Mouse (Mus musculus) erythroblast, embryonic 14.5 days (primary cell): ENCODE data around the gene Tmem242. TPM values are rescaled to one million over a fixed set of nuclear protein-coding genes. Genes with fewer than 3 reads are reported as not detected.

Experiments used
- H3K27me3 ChIP-seq: 2 replicates; pipeline ENCODE4 v1.6.1; 2012; ENCODE audit warnings: inconsistent platforms; ENCODE audit not compliant: control insufficient read depth
- H3K36me3 ChIP-seq: 2 replicates; pipeline ENCODE4 v1.6.1; 2012; ENCODE audit warnings: mild to moderate bottlenecking, inconsistent platforms; ENCODE audit not compliant: control insufficient read depth
- H3K4me1 ChIP-seq: 2 replicates; pipeline ENCODE4 v1.6.1; 2012; ENCODE audit warnings: inconsistent platforms; ENCODE audit not compliant: control insufficient read depth
- H3K4me3 ChIP-seq: replicated peaks from 2 replicates; pipeline ENCODE3; 2012; ENCODE audit warnings: moderate library complexity, mild to moderate bottlenecking, inconsistent platforms
- H3K9me3 ChIP-seq: 2 replicates; pipeline ENCODE4 v1.6.1; 2012; ENCODE audit warnings: low read length, inconsistent platforms, mixed read lengths; ENCODE audit not compliant: control insufficient read depth
- GATA1 ChIP-seq: IDR thresholded peaks from 2 replicates; pipeline ENCODE4 v1.6.1; 2012; ENCODE audit warnings: low read length, inconsistent platforms, mixed read lengths
- TAL1 ChIP-seq: IDR thresholded peaks from 3 replicates; pipeline ENCODE4 v1.6.1; 2012; ENCODE audit warnings: low read length, inconsistent platforms, mixed read lengths
- polyA plus RNA-seq: library from polyadenylated mRNA; stranded (reverse); fragments of >175 nt; gene quantifications from 2 replicates; pipeline ENCODE4 v1.2.3, GENCODE M21; 2012

Gene Tmem242
- polyA plus RNA-seq, 1 experiment: 1.8 TPM

- TF ChIP-seq TAL1: no peak
- TF ChIP-seq GATA1: no peak
- Histone ChIP-seq H3K4me1 (peaks cover 1% of the 10 kb centered on the region), H3K36me3 (peaks cover 31% of the 10 kb centered on the region)
Observed at GRCm38 (mm10) chr17:5419771-5420518, 20.1 kb downstream of the Tmem242 start.

GRCm38 (mm10) chr17:5419056-5419455 is 21.0 kb downstream of the Tmem242 start:
- Histone ChIP-seq H3K4me1 (peaks cover 1% of the 10 kb centered on the region), H3K9me3 (no peaks in the 10 kb centered on the region; the same call in 1 of the 2 replicates), H3K4me3 (no peak overlapping the region), H3K36me3 (peaks cover 29% of the 10 kb centered on the region), H3K27me3 (no peaks in the 10 kb centered on the region)
- no peak for TF ChIP-seq GATA1

More at GRCm38 (mm10) chr17:5419771-5420518, 20.1 kb downstream of the Tmem242 start:
- Histone ChIP-seq H3K27me3 (no peaks in the 10 kb centered on the region), H3K9me3 (no peaks in the 10 kb centered on the region; the same call in 1 of the 2 replicates), H3K4me3 (no peak overlapping the region)

- no peak for TF ChIP-seq GATA1
- TF ChIP-seq TAL1: no peak
- Histone ChIP-seq H3K27me3 (no peaks in the 10 kb centered on the region), H3K36me3 (peaks cover 25% of the 10 kb centered on the region), H3K4me1 (peaks cover 1% of the 10 kb centered on the region), H3K9me3 (no peaks in the 10 kb centered on the region; the same call in 1 of the 2 replicates), H3K4me3 (no peak within 1 kb of the TSS)
Observed at GRCm38 (mm10) chr17:5418545-5418944, 21.5 kb downstream of the Tmem242 start, which contains the start of gene Ldhal6b. Gene Ldhal6b, minus strand, starts transcription at chr17:5418767.

- H3K27me3 ChIP-seq: no peaks in the 10 kb centered on the region
- no peak overlapping the region for H3K4me3 ChIP-seq
- H3K4me1 ChIP-seq: no peaks in the 10 kb centered on the region
- H3K9me3 ChIP-seq: no peaks in the 10 kb centered on the region; the same call in 1 of the 2 replicates
- TF ChIP-seq TAL1: no peak
- TF ChIP-seq GATA1: no peak
- H3K36me3 ChIP-seq: peaks cover 25% of the 10 kb centered on the region
Observed at GRCm38 (mm10) chr17:5416518-5416917, 23.5 kb downstream of the Tmem242 start.

GRCm38 (mm10) chr17:5414041-5414440 is 26.0 kb downstream of the Tmem242 start:
- Histone ChIP-seq H3K4me3 (no peak overlapping the region), H3K9me3 (no peaks in the 10 kb centered on the region; the same call in 1 of the 2 replicates), H3K36me3 (peaks cover 20% of the 10 kb centered on the region), H3K4me1 (no peaks in the 10 kb centered on the region), H3K27me3 (no peaks in the 10 kb centered on the region)
- TF ChIP-seq TAL1 (no peak), GATA1 (no peak)

GRCm38 (mm10) chr17:5413350-5413749 is 26.7 kb downstream of the Tmem242 start:
- TF ChIP-seq TAL1 (no peak), GATA1 (no peak)
- Histone ChIP-seq H3K27me3 (no peaks in the 10 kb centered on the region), H3K9me3 (no peaks in the 10 kb centered on the region; the same call in 1 of the 2 replicates), H3K4me3 (no peak overlapping the region), H3K4me1 (no peaks in the 10 kb centered on the region), H3K36me3 (peaks cover 15% of the 10 kb centered on the region)

- TF ChIP-seq GATA1 (no peak), TAL1 (no peak)
- H3K4me3 ChIP-seq: no peak overlapping the region
- H3K27me3 ChIP-seq: no peaks in the 10 kb centered on the region
- peaks cover 9% of the 10 kb centered on the region for H3K36me3 ChIP-seq
- H3K4me1 ChIP-seq: no peaks in the 10 kb centered on the region
- H3K9me3 ChIP-seq: no peaks in the 10 kb centered on the region
Observed at GRCm38 (mm10) chr17:5412740-5413139, 27.3 kb downstream of the Tmem242 start.

- no peak overlapping the region for H3K4me3 ChIP-seq
- peaks cover 2% of the 10 kb centered on the region for H3K27me3 ChIP-seq
- peaks cover 8% of the 10 kb centered on the region for H3K36me3 ChIP-seq
- TF ChIP-seq GATA1 (no peak), TAL1 (no peak)
- H3K4me1 ChIP-seq: no peaks in the 10 kb centered on the region
- no peaks in the 10 kb centered on the region for H3K9me3 ChIP-seq
Observed at GRCm38 (mm10) chr17:5412301-5412700, 27.8 kb downstream of the Tmem242 start.

GRCm38 (mm10) chr17:5411205-5411604 is 28.9 kb downstream of the Tmem242 start:
- TF ChIP-seq GATA1 (no peak), TAL1 (no peak)
- Histone ChIP-seq H3K4me3 (no peak overlapping the region), H3K36me3 (peaks cover 8% of the 10 kb centered on the region)

More at GRCm38 (mm10) chr17:5411205-5411604, 28.9 kb downstream of the Tmem242 start:
- Histone ChIP-seq H3K4me1 (0 out of 2 replicates have a peak, but pooled peaks cover 1% of the 10 kb centered on the region), H3K27me3 (peaks cover 5% of the 10 kb centered on the region), H3K9me3 (no peaks in the 10 kb centered on the region)
